19 mouse cellular contexts compared by ENCODE assay signal in genomic region chr13:29161436-29161835, GRCm38 (mm10).
A peak's percentile ranks its signal among the peaks of the same experiment; 100 is the strongest.
DNase-seq lines count a peak whose midpoint lies in the region; TF ChIP-seq lines count a peak whose summit lies in the region.
"Had no signal": no experiment of that assay in that cellular context is flagged by ENCODE, and none has a peak within 500 bp of the region (broad histone marks: within the 10 kb centered on the region; RNA-seq: fewer than 3 reads in every experiment).

No protein-coding gene starts in this region.

- no peak for TF ChIP-seq CTCF in left cerebral cortex, adult 2 months (IDR thresholded peaks at IDR 0.05)

- no peak overlapping the region for H3K4me3 ChIP-seq in left cerebral cortex, adult 2 months
- H3K4me3 ChIP-seq: embryonic facial prominence, embryonic 13.5 days; forebrain, embryonic 13.5 days; gastrocnemius, adult 2 months; heart, adult 2 months; hindbrain, embryonic 10.5 days had no signal

- DNase-seq in cerebellum, postnatal 10 days = peak; percentile 19 to 22
- DNase-seq in cerebellum, adult 11 months = no peak
- peak; percentile 42 for DNase-seq in testis, postnatal 10 days (ENCODE audit: low spot score)
- no peak for DNase-seq in testis, postnatal 14 days (ENCODE audit: low spot score)
- peak; percentile 6 for DNase-seq in thymus, postnatal 0 days (ENCODE audit: low spot score)
- DNase-seq in thymus, postnatal 4 days = peak; percentile 67
- no peak for DNase-seq in gastrocnemius, postnatal 25 days
- DNase-seq in left cerebral cortex, adult 2 months (ENCODE audit: extremely low spot score in 1 of 2, low spot score in 2 of 2) = no peak
- DNase-seq: adrenal gland, adult 8-10 months; adrenal gland, postnatal 36 days; B cell, adult 2 months; cerebellum, adult 8-10 months; cerebellum, postnatal 25 days; heart, adult 2 months had no signal

- H3K27ac ChIP-seq in left cerebral cortex, adult 2 months = no peak overlapping the region
- H3K27ac ChIP-seq: embryonic facial prominence, embryonic 13.5 days; forebrain, embryonic 13.5 days; heart, adult 2 months; hindbrain, embryonic 10.5 days; hindbrain, embryonic 14.5 days had no signal

- intact Hi-C loops in left cerebral cortex, adult 2 months (cut with DNase I) = no loop called here

Comparison
In these comparisons a context has a peak if more than half of its experiments do, and no peak if none do; other contexts are left out.
1. DNase-seq: peak in cerebellum, postnatal 10 days (2 of 2), testis, postnatal 10 days (single experiment), thymus, postnatal 0 days (single experiment) and thymus, postnatal 4 days (single experiment); none in cerebellum, adult 11 months (single experiment), testis, postnatal 14 days (single experiment), gastrocnemius, postnatal 25 days (single experiment) and left cerebral cortex, adult 2 months (0 of 2).